Mouse (Mus musculus): Measurements from ENCODE around the gene Myrfl.

Myrfl gene

GRCm38 (mm10) chr10:116913647-116914273 is 17.0 kb upstream of the Myrfl start:
- no peak for DNase-seq (ENCODE audit: low read depth, low spot score)

GRCm38 (mm10) chr10:116912850-116913249 is 16.1 kb upstream of the Myrfl start:
- no peak for DNase-seq (ENCODE audit: low read depth, low spot score)

- DNase-seq (ENCODE audit: low read depth, low spot score) = no peak
These were observed 12.4 kb upstream of the Myrfl start for GRCm38 (mm10) chr10:116908901-116909642.

- no peak for DNase-seq (ENCODE audit: low read depth, low spot score)
These were observed 10.1 kb upstream of the Myrfl start for GRCm38 (mm10) chr10:116906794-116907193.

- no peak for DNase-seq (ENCODE audit: low read depth, low spot score)
These were observed 7.8 kb upstream of the Myrfl start for GRCm38 (mm10) chr10:116904503-116904908.

- DNase-seq (ENCODE audit: low read depth, low spot score) = no peak
These were observed 1.4 kb downstream of the Myrfl start for GRCm38 (mm10) chr10:116895108-116895833.

- no peak for DNase-seq (ENCODE audit: low read depth, low spot score)
These were observed 2.2 kb downstream of the Myrfl start for GRCm38 (mm10) chr10:116894540-116894939.

GRCm38 (mm10) chr10:116893753-116894152 is 3.0 kb downstream of the Myrfl start:
- peak; percentile 32 for DNase-seq (ENCODE audit: low read depth, low spot score)

GRCm38 (mm10) chr10:116890587-116890986 is 6.1 kb downstream of the Myrfl start:
- DNase-seq (ENCODE audit: low read depth, low spot score) = no peak

GRCm38 (mm10) chr10:116884552-116884951 is 12.2 kb downstream of the Myrfl start:
- DNase-seq (ENCODE audit: low read depth, low spot score) = no peak

GRCm38 (mm10) chr10:116883531-116883930 is 13.2 kb downstream of the Myrfl start:
- DNase-seq (ENCODE audit: low read depth, low spot score) = no peak

GRCm38 (mm10) chr10:116877436-116877835 is 19.3 kb downstream of the Myrfl start:
- no peak for DNase-seq (ENCODE audit: low read depth, low spot score)

GRCm38 (mm10) chr10:116874490-116874889 is 22.2 kb downstream of the Myrfl start:
- no peak for DNase-seq (ENCODE audit: low read depth, low spot score)

- no peak for DNase-seq (ENCODE audit: low read depth, low spot score)
These were observed 24.7 kb downstream of the Myrfl start for GRCm38 (mm10) chr10:116872016-116872410.

GRCm38 (mm10) chr10:116871329-116872015 is 25.2 kb downstream of the Myrfl start:
- DNase-seq (ENCODE audit: low read depth, low spot score) = no peak

- no peak for DNase-seq (ENCODE audit: low read depth, low spot score)
These were observed 25.9 kb downstream of the Myrfl start for GRCm38 (mm10) chr10:116870819-116871218.

- no peak for DNase-seq (ENCODE audit: low read depth, low spot score)
These were observed 43.4 kb downstream of the Myrfl start for GRCm38 (mm10) chr10:116853159-116853845.

GRCm38 (mm10) chr10:116848749-116849473 is 47.8 kb downstream of the Myrfl start:
- DNase-seq (ENCODE audit: low read depth, low spot score) = peak; percentile 73

GRCm38 (mm10) chr10:116841551-116841950 is 55.2 kb downstream of the Myrfl start:
- no peak for DNase-seq (ENCODE audit: low read depth, low spot score)

GRCm38 (mm10) chr10:116830676-116831075 is 66.0 kb downstream of the Myrfl start:
- DNase-seq (ENCODE audit: low read depth, low spot score) = no peak

- no peak for DNase-seq (ENCODE audit: low read depth, low spot score)
These were observed 68.6 kb downstream of the Myrfl start for GRCm38 (mm10) chr10:116828099-116828498.

Data from embryo, embryonic 11.5 days (tissue).